Mouse (Mus musculus): Measurements from ENCODE around the gene Fbln2. TPM values are rescaled to one million over a fixed set of nuclear protein-coding genes. Genes with fewer than 3 reads are reported as not detected.

The Fbln2 gene
- polyA plus RNA-seq, 1 experiment = 16.4 TPM

GRCm38 (mm10) chr6:91225346-91225745 is 13.1 kb downstream of the Fbln2 start:
- TF ChIP-seq POLR2A (IDR thresholded peaks at IDR 0.05; ENCODE audit: borderline replicate concordance, control insufficient read depth, low read depth, low read length) (no peak), CTCF (IDR thresholded peaks at IDR 0.05; ENCODE audit: control insufficient read depth, insufficient read depth, low read length) (no peak)
- no peak overlapping the region for H3K27ac ChIP-seq (ENCODE audit: control insufficient read depth, insufficient read depth, low read depth, low read length, poor library complexity)
- 66% methylated on average over 4 of the region's 4 CpGs for WGBS

GRCm38 (mm10) chr6:91226058-91226457 is 13.8 kb downstream of the Fbln2 start:
- WGBS = 67% methylated on average over 1 of the region's 1 CpGs
- no peak overlapping the region for H3K27ac ChIP-seq (ENCODE audit: control insufficient read depth, insufficient read depth, low read depth, low read length, poor library complexity)
- H3K4me1 ChIP-seq (ENCODE audit: control insufficient read depth, insufficient read depth, low read length) = no peaks in the 10 kb centered on the region
- no peak overlapping the region for H3K4me3 ChIP-seq (replicated peaks; ENCODE audit: control insufficient read depth, low read depth, low read length)
- TF ChIP-seq POLR2A (IDR thresholded peaks at IDR 0.05; ENCODE audit: borderline replicate concordance, control insufficient read depth, low read depth, low read length) = no peak

More at GRCm38 (mm10) chr6:91225346-91225745, 13.1 kb downstream of the Fbln2 start:
- H3K4me1 ChIP-seq (ENCODE audit: control insufficient read depth, insufficient read depth, low read length) = no peaks in the 10 kb centered on the region
- H3K4me3 ChIP-seq (replicated peaks; ENCODE audit: control insufficient read depth, low read depth, low read length) = no peak overlapping the region

GRCm38 (mm10) chr6:91228980-91229379 is 16.7 kb downstream of the Fbln2 start:
- Histone ChIP-seq H3K4me3 (replicated peaks; ENCODE audit: control insufficient read depth, low read depth, low read length) (no peak overlapping the region), H3K27ac (ENCODE audit: control insufficient read depth, insufficient read depth, low read depth, low read length, poor library complexity) (no peak overlapping the region), H3K4me1 (ENCODE audit: control insufficient read depth, insufficient read depth, low read length) (no peaks in the 10 kb centered on the region)
- TF ChIP-seq CTCF (IDR thresholded peaks at IDR 0.05; ENCODE audit: control insufficient read depth, insufficient read depth, low read length) = no peak
- TF ChIP-seq POLR2A (IDR thresholded peaks at IDR 0.05; ENCODE audit: borderline replicate concordance, control insufficient read depth, low read depth, low read length) = no peak
- WGBS = 60% methylated on average over 4 of the region's 4 CpGs

- WGBS = 74% methylated on average over 5 of the region's 5 CpGs
- Histone ChIP-seq H3K4me3 (replicated peaks; ENCODE audit: control insufficient read depth, low read depth, low read length) (no peak overlapping the region), H3K4me1 (ENCODE audit: control insufficient read depth, insufficient read depth, low read length) (no peaks in the 10 kb centered on the region), H3K27ac (ENCODE audit: control insufficient read depth, insufficient read depth, low read depth, low read length, poor library complexity) (no peak overlapping the region)
- no peak for TF ChIP-seq POLR2A (IDR thresholded peaks at IDR 0.05; ENCODE audit: borderline replicate concordance, control insufficient read depth, low read depth, low read length)
- TF ChIP-seq CTCF (IDR thresholded peaks at IDR 0.05; ENCODE audit: control insufficient read depth, insufficient read depth, low read length) = no peak
Measured at GRCm38 (mm10) chr6:91231000-91231399, 18.7 kb downstream of the Fbln2 start.

GRCm38 (mm10) chr6:91231523-91231922 is 19.3 kb downstream of the Fbln2 start:
- 70% methylated on average over 4 of the region's 4 CpGs for WGBS
- Histone ChIP-seq H3K4me3 (replicated peaks; ENCODE audit: control insufficient read depth, low read depth, low read length) (no peak overlapping the region), H3K4me1 (ENCODE audit: control insufficient read depth, insufficient read depth, low read length) (no peaks in the 10 kb centered on the region), H3K27ac (ENCODE audit: control insufficient read depth, insufficient read depth, low read depth, low read length, poor library complexity) (no peak overlapping the region)
- no peak for TF ChIP-seq CTCF (IDR thresholded peaks at IDR 0.05; ENCODE audit: control insufficient read depth, insufficient read depth, low read length)
- TF ChIP-seq POLR2A (IDR thresholded peaks at IDR 0.05; ENCODE audit: borderline replicate concordance, control insufficient read depth, low read depth, low read length) = no peak

GRCm38 (mm10) chr6:91233011-91233410 is 20.8 kb downstream of the Fbln2 start:
- WGBS = 75% methylated on average over 12 of the region's 12 CpGs
- no peak overlapping the region for H3K4me3 ChIP-seq (replicated peaks; ENCODE audit: control insufficient read depth, low read depth, low read length)
- H3K27ac ChIP-seq (ENCODE audit: control insufficient read depth, insufficient read depth, low read depth, low read length, poor library complexity) = no peak overlapping the region
- TF ChIP-seq POLR2A (IDR thresholded peaks at IDR 0.05; ENCODE audit: borderline replicate concordance, control insufficient read depth, low read depth, low read length) (0 out of 2 replicates have a peak, but pooled peaks have one; percentile 10), CTCF (IDR thresholded peaks at IDR 0.05; ENCODE audit: control insufficient read depth, insufficient read depth, low read length) (no peak)
- H3K4me1 ChIP-seq (ENCODE audit: control insufficient read depth, insufficient read depth, low read length) = no peaks in the 10 kb centered on the region

- H3K4me1 ChIP-seq (ENCODE audit: control insufficient read depth, insufficient read depth, low read length) = no peaks in the 10 kb centered on the region
- TF ChIP-seq CTCF (IDR thresholded peaks at IDR 0.05; ENCODE audit: control insufficient read depth, insufficient read depth, low read length) (no peak), POLR2A (IDR thresholded peaks at IDR 0.05; ENCODE audit: borderline replicate concordance, control insufficient read depth, low read depth, low read length) (no peak)
- H3K27ac ChIP-seq (ENCODE audit: control insufficient read depth, insufficient read depth, low read depth, low read length, poor library complexity) = no peak overlapping the region
- no peak overlapping the region for H3K4me3 ChIP-seq (replicated peaks; ENCODE audit: control insufficient read depth, low read depth, low read length)
- WGBS = 75% methylated on average over 10 of the region's 10 CpGs
Measured at GRCm38 (mm10) chr6:91233424-91234015, 21.3 kb downstream of the Fbln2 start.

GRCm38 (mm10) chr6:91236006-91236405 is 23.8 kb downstream of the Fbln2 start:
- H3K4me1 ChIP-seq (ENCODE audit: control insufficient read depth, insufficient read depth, low read length) = no peaks in the 10 kb centered on the region
- 61% methylated on average over 11 of the region's 11 CpGs for WGBS
- no peak overlapping the region for H3K4me3 ChIP-seq (replicated peaks; ENCODE audit: control insufficient read depth, low read depth, low read length)
- H3K27ac ChIP-seq (ENCODE audit: control insufficient read depth, insufficient read depth, low read depth, low read length, poor library complexity) = no peak overlapping the region
- TF ChIP-seq CTCF (IDR thresholded peaks at IDR 0.05; ENCODE audit: control insufficient read depth, insufficient read depth, low read length) (no peak), POLR2A (IDR thresholded peaks at IDR 0.05; ENCODE audit: borderline replicate concordance, control insufficient read depth, low read depth, low read length) (no peak)

GRCm38 (mm10) chr6:91236429-91236828 is 24.2 kb downstream of the Fbln2 start:
- no peaks in the 10 kb centered on the region for H3K4me1 ChIP-seq (ENCODE audit: control insufficient read depth, insufficient read depth, low read length)
- H3K27ac ChIP-seq (ENCODE audit: control insufficient read depth, insufficient read depth, low read depth, low read length, poor library complexity) = no peak overlapping the region
- no peak for TF ChIP-seq CTCF (IDR thresholded peaks at IDR 0.05; ENCODE audit: control insufficient read depth, insufficient read depth, low read length)
- TF ChIP-seq POLR2A (IDR thresholded peaks at IDR 0.05; ENCODE audit: borderline replicate concordance, control insufficient read depth, low read depth, low read length) = no peak
- no peak overlapping the region for H3K4me3 ChIP-seq (replicated peaks; ENCODE audit: control insufficient read depth, low read depth, low read length)
- 62% methylated on average over 6 of the region's 6 CpGs for WGBS

Data from bone marrow, adult 2 months (tissue).